Mouse (Mus musculus) cerebellum, postnatal 36 days (tissue): Measurements from ENCODE around the gene Atp6v0b.
A peak's percentile ranks its signal among the peaks of the same experiment; 100 is the strongest.

ENCODE experiments used
- DNase-seq, 2 experiments: peaks; one replicate each; pipeline ENCODE4 v3.0.0; 2021 to 2022; ENCODE audit warnings: mixed read lengths in 2 of 2

Gene Atp6v0b

DNA sequence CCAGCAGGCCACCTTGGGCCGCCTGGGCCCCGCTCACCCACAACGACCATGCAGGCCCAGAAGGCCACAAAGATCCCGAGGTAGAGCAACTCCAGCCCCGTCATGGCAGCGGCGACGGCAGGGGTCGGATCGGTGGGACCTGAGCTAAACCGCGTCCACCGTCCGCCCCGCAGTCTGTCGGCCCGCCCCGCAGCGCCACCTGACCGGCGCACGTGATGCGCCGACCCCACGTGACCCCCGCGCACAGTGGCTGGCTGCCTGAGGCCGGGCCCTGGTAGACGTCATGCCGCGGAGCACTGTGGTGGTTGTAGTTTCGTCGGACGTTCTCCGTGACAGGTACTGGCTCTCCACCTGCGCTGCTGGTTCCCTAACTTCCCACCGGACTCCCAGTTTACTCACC is at the start of gene Atp6v0b:
TSS of gene Atp6v0b (minus strand) at position 201 of the 400 bp plus-strand sequence.
- DNase-seq = peak; percentile 96 to 97

DNA sequence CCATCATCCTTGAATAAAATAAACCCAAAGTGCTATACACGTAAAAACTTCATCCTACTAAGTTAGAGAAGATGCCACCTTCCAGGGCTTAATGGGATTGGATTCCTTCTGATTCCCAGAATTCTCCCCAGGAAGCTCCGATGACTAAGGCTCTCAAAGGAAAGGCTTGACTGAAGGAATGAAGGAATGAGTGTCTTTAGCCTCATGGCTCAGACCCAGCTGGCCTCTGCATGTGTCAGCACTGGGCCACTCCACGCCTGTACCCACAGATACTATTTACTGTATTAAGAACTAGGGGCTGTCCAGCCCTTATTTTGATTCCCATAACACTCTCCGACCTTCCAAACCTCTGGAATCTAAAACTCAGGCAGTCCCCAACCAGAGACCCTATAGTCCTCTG is 46.9 kb upstream of the Atp6v0b start:
- no peak for DNase-seq

DNA sequence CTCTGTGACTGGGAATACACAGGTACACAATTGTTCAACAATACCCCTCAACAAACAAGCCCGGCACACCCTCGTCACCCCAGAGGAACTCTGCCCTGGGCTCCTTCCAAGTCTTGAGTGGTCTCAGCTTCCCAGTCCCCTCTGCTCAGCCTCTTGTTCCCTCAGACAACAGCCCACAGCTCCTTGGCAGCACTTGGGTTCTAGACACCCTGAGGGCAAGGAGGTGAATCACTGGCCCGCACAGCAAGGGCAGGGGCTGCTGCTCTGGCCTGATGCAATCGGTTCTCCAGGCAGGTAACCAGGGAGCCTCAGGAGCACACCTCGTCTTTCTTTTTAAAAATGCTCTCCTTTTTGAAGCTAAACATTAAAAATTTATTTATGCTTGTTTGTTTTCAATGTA is 46.1 kb upstream of the Atp6v0b start:
- DNase-seq = no peak

DNA sequence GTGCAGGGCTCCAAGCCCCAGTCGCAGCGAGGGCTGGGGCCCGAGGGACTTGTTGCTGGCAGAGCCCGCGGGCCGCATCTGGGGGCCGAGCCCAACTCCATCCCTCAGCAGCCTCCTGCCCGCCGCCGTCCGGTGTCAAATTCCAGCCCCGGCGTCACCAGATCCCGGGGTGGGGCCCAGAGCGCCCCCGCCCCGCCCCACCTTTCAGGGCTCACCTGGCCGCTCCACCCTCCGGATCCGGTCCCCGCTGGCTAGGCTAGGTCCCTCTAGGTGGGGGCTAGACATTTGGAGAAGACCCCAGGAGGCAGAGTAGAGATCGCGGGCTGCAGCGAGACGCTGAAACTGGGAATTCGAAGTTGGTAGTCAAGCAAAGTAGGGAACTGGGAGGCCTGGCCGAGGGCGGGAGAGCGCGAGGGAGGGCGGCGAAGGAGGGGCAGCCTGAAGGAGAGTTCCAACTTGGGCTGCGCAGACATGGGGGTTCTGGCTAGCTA is 42.3 kb upstream of the Atp6v0b start, which contains the start of gene Artn:
TSS of gene Artn (minus strand) at position 373 of the 491 bp plus-strand sequence.
- peak in 1 of 2 experiments; percentile 18 for DNase-seq

DNA sequence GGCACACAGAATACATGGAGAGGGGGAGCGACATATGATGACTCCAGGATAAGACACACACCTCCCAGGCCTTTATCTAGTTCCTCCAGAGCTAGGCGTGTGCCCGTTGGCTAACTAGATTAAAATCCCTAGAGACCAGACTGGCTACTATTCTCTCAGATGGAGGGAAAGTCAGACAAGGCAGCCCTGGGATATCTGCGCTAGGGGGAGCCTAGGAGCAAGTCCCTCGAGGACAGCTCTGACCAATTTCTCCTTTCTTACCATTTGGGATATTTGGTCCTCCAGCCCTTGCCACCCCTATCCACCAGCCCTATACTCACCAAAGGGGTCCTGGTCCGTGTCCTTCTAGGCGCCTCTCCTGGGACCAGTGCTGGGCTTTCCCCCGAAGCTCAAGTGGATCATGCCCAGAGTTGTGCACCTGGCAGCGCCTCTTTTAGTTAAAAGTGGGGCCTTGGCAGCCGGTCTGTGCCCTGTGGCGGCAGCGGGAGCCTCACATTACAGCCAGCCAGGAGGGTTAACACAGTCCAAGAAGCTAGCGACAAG is 41.6 kb upstream of the Atp6v0b start:
- DNase-seq = peak; percentile 48 to 54

DNA sequence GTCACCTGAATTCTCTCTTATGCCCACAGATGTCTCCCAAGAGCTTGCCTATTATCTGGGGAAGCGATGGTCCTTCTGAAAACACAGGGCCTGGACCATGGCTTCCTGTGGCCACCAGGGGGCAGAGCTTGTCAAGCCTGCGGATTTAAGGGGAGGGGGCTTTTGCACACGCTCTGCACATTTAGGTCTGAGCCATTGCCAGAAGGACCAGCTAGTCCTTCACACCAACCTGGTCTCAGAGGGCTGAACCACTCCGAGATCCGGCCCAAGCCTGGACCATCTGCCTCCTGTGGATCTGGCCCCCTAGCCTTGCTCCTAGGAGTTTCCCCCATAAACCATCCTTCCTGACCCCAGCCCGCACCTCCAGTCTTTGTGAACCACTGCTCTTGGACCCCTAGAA is 41.1 kb upstream of the Atp6v0b start:
- DNase-seq = peak in 1 of 2 experiments; percentile 47

DNA sequence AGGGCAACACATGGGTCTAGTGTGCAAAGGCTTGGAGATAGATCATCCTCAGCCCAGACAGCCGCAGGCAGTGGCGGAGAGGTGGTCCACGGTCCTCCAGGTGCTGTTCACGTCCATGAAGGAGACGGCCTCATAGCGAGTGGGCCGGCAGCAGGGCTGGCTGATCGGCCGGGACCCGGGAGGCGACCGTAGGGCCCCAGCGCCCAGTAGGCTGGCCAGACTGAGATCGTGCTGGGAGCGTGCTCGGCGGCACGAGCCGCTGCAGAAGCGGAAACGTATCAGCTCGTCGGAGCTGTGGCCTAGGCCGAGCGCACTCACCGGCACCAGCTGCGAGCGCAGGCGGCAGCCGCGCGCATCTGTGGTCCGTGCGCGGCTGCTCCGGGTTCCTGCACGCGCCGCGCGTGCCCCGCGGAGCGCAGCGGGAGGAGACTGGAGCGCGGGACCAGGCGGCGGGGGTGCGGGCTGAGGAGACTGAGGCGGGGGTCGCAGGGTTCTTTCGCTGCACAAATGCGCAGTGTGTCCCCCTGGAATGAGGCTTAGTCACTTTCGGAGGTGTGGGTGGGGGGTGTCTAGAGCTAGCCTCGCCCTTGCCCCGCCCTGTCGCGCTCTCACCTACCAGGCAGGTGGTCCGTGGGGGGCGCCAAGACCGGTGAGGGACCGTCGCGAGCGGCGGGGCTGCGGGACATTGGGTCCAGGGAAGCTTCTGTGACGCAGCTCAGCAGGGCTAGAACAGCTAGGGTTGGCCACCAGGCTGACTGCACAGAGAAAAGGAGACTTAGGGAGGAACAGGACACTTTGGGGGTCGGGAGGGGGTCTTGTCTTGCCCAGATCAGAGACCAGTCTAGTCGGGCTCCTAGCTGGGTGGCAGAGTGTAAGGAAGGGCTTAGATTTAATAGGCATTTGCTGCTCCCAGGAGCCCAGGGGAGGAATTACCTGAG is 39.7 kb upstream of the Atp6v0b start:
- peak; percentile 43 to 44 for DNase-seq

DNA sequence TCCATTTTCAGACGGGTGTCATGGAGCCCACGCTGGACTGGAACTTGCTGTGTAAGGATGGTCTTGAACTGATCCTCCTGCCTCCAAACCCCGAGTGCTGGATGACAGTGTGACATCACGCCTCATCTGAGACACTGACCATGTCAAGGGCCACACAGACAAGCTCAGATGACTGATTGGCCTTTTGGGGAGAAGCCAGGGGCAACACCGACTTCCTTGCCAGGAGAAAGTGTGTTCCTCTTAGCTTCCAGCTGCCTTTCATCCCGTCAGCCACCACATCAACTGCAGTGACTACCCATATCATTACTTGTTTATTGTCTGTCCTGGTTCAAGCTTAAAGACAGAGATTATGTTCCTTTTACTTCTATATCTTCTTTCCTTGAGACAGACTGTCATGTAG is 37.8 kb upstream of the Atp6v0b start:
- DNase-seq = no peak

DNA sequence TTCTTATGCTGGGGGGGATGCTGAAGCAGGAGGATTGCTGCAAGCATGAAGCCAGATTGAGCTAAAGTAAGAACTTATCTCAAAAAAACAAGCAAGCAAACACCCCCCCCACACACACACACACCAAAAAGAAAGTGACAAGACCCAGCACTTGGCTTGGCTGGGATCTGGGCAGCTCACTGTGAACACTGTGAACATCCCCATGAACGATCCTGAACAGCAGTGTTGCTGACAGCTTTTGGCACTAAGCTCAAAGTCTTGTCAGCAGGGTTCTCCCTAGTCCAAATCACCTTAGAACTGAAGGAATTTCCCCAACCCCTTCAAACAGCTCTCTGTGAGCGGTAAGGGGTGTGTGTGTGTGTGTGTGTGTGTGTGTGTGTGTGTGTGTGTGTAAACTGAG is 36.3 kb upstream of the Atp6v0b start:
- DNase-seq = no peak

DNA sequence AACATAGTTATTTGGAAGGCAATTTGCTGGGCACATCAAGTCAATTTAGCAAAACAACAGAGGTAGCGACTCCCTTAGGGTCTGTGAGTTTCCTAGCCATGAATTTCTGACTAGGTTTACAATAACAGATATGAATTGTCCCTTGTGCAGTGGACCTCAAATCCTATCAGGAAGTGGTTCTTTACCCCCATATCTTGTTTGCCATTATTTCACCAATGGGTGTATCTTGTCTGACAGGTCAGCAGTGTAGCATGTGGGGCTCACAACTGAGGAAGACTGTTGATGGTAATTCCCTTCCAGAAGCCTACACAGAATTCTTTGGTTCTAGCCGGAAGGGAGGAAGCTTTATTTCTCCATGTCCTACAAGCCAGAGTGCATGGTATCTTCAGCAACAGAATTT is 34.2 kb upstream of the Atp6v0b start:
- DNase-seq = no peak

DNA sequence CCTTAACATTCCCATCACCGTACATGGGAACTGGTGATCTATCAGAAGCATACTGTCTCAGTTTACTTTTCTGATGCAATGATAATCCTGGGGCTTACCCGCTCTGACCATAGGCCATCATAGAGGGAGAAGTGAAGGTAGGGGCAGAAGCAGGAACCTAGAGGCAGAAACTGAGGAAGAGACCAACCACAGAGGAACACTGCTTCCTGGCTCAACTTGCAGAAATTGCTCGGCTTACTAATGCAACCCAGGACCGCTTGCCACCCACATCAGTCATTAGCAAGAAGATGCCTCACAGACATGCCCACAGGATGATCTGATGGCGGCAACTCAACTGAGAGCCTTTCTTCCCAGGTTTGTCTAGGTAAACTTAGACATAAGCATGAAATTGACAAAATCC is 31.6 kb upstream of the Atp6v0b start:
- DNase-seq = no peak

DNA sequence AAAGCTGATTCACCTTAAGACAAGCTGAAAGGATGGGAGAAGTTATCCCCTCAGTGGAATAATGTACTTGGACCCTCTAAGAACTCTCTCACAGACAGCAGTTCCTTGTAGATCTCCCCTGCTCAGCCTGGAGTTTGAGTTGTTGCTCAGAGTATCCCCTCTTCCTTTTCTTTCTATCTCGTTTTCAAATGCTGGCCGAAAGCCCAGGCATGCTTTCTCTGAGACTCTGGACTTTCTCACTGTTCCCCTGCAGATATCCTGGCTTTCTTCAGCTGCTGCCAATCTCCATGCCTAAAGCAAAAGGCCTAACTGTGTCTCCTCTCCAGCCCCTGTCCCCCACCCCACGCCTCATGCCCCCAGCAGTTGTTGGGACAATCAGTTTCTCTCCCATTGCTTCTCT is 31.1 kb upstream of the Atp6v0b start:
- DNase-seq = no peak

DNA sequence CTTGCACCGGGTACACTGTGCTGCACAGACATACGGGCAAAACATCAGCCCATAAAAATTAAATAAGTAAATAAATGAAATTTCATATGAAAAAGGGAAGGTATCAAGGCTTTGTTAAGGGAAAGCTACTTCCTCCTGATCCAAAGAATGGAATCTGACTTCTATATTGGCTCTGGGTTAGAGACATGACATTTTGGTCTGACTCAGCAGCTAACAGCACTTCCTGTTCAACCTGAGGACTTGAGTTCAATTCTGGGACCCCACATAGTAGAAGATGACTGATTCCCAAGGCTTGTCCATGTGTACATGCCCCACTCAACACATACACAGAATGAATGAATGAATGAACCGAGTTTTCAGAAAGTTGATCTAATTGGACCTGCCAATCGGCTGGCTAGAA is 30.7 kb upstream of the Atp6v0b start:
- DNase-seq = no peak

DNA sequence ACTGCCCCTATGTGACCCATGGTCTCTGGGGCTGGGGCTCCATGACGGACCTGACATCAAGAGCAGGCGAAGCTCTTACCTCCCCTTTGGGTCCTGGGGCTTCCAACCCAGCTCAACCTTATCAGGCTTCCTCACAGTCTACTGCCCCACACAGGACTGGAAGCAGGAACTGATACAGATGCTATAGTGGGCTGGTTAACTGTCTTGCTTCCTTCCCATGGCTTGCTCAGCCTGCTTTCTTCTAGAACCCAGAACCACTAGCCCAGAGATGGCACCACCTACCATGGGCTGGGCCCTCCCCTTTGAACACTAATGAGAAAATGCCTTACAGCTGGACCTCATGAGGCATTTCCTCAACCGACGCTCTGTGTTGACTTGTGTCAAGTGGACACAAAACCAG is 30.3 kb upstream of the Atp6v0b start:
- no peak for DNase-seq

DNA sequence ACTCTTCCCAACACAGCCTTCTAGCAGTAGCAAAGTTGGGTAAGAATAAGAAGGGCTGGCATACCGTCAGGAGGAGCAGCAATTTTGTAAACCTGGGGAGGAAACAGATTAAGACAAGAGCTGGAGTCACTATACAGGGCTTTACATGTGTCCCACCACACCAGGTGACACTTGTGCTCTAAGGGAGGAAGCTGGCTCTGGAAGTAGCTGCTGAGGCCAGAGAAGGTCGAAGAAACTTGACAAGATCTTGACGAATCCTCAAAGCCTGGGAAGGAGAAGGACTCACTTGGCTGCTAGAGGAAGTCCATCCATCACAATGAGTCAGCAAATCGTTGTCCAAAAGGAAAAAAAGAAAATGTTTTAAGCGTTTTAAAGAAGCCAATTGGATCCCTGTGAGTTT is 29.3 kb upstream of the Atp6v0b start:
- DNase-seq = no peak

DNA sequence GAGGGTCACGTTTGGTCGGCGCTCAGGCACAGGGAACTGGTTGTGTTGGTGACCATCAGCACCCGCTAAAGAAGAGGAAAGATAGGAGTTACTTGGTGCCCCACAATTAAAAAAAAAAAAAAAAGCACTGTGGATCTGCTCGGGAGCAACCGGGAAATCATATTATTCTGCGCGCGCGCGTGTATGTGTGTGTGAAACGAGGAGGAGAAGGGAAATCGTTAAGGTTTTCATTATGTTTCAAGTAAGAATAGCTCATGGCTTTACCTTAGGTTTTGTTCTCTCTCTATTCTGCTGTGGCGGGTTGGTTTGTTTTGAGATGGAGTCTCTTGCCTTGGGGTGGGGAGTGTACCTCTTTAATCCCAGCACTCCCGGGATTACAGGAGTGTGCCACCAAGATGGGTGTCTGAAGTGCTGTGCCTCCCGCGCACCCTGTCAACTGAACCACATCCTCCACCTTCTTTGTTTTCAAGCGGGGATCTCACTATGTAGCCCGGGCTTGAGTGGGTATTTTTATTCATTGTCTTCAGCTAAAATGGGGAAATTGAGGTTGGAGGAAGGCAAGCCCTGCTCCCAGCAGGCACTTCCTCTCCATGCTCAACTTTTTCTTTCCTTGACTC is 28.5 kb upstream of the Atp6v0b start:
- no peak for DNase-seq

DNA sequence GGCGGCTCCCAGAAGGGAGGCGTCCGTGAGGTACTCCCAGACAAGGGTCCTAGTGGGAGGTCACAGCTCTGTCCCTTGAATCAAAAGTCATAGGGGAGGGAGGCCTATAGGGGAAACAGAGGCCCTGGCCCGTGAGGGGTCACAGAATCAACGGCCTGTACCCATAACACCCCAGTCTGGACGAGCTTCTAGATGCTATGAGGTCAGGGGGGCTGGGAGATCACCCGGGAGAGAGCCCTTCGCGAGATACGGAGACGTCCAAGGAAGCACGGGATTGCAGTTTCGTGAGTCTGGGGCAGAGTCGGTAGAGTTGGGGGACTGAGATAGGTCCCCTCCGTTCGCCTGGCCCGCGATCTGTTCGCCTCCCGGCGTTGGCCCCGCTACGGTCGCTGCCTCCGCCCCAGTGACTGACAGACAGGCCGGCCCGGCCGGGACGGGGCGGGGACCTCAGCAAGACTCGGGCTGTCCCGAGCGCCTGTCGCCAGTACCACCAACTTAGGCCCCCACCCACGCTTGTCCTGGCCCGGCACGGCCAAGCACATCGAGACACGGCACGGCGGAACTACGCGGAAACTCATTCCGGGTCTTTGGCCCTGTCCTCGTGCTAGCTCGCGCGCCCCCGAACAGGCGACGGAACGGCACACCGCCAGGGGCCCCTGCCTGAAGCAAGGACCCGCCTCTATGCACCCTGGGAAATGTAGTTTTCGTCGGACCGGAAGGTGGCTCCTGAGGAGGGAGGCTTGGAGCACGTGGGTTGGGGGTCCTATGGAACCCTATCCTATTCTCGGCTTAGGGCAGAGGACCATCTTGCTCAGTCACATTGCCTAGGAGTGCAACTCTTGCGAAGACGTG is 27.7 kb upstream of the Atp6v0b start, which contains the start of gene Ipo13:
TSS of gene Ipo13 (minus strand) at position 409 of the 852 bp plus-strand sequence.
- DNase-seq = peak; percentile 87 to 92

DNA sequence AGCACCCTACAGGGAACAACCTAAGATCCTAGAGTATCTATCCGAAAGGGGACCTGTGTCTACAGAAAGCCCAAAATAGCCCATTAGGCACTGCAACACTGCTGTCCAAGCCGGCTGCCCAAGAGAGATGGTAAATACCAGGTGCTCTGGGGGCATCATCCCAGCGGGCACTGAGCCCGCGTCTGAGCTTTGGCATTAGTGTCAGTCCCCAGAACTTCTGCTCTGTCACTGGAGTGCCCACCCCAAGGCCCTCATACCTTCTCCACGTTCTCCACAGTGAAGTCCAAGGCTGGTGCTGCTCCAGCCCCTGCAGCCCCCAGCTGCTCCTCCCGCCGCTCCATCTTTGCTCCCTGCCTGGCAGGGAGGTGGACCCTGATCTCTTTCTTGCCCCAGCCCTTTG is 26.9 kb upstream of the Atp6v0b start:
- peak in 1 of 2 experiments; percentile 64 for DNase-seq

DNA sequence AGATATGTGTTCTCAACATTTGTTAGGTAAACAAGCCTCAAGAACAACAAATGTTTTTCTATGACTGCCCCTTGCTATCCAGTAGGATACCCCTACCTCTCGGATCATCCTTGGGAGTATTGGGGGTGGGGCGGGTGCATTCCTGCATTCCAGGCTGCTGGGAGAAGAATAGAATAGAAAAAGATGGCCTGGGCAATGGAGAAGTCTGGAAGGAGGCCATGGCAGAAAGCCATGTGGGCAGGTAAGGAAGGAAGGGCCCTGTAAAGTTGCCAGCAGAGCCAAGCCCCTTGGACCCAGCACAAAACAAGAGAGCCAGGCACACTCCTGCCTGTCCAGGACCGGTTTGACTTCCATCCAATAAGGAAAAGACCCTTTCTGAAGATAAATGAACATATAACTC is 26.3 kb upstream of the Atp6v0b start:
- DNase-seq = peak; percentile 83 to 87

DNA sequence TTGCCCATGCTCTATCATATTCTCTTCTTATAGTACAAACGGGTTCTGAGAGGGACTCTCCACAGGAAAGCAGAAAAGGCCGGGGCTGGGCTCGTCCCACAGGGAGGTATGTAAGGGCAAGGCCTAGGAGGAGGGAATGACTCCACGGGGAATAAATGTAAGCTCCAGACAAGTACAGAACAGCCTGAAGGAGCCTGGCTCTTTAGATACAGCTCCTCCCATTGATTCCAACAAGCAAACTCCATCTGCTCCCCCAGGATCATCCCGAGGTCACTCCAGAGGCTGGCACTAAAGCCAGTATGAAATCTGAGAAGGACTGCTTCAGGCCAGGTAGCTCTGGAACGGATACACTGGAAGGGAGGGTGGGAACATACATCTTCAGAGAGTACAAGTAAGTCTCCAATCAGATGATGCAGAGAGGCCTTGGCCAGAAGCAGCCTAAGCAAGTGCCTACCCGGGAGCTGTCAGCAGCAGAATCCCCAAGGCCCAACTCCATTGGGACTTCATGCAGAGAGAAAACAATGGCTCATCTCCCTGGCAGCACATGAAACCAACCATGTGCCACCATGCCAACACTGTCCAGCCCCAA is 25.6 kb upstream of the Atp6v0b start:
- peak in 1 of 2 experiments; percentile 29 for DNase-seq

DNA sequence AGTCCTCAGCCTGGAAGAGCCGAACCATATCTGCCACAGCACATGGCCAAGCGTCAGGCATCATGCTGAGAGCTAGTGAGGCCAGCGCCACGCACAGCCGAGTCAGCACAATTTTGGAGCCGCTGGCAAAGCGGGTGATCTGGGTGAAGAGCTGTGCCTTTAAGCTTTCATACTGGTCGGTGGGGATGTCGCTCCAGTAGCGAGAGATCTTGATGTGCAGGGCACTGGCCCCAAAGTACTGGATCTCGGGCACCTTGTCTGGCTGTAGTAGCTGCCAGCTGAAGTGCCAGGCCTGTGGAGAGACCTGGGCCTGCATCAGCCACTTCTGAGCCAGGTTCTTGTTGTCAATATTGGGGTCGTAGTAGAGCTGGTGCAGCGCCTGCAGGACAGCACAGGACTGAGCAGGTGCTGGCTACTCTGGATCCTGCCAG is 25.0 kb upstream of the Atp6v0b start:
- peak; percentile 73 to 75 for DNase-seq

DNA sequence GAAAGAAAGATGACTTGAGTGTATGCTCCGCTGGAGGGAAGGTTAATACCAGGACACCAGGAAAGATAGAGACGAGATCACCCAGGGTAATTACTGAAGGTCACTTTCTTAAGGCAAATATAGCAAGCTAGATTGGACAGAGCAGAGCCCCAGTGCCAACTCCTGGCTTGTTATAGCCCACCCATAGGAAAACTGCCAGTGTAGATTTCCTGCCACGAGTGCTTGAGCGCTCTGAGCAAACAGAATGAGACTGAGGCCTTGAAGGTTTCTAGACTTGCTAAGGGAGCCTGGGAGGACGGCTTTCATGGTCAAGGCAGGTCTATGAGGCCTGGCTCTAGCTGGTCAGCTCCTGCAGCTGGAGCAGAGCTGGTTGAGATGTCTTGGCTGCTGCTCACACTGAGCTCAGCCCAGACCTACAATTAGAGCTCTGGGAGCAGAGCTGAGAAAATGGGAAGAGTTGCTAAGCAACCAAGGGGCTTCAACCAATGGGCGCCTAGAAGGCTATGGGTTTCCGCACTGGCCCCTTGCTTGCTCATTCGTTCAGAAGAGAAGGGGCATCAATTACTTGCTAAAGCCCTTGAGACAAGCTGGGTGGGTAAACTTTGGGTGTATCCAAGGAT is 21.8 kb upstream of the Atp6v0b start:
- DNase-seq = peak in 1 of 2 experiments; percentile 15
